Mouse (Mus musculus): ENCODE measurements around the gene Calhm2. TPM values are rescaled to one million over a fixed set of nuclear protein-coding genes. Genes with fewer than 3 reads are reported as not detected.
"Not testable (repeated sequence)": the region's sequence is repeated elsewhere in the genome, so short reads cannot be mapped to it uniquely, and the experiment has no call there.

Gene Calhm2
- polyA plus RNA-seq, 1 experiment from 2014 or later, result 0.42 TPM

DNA sequence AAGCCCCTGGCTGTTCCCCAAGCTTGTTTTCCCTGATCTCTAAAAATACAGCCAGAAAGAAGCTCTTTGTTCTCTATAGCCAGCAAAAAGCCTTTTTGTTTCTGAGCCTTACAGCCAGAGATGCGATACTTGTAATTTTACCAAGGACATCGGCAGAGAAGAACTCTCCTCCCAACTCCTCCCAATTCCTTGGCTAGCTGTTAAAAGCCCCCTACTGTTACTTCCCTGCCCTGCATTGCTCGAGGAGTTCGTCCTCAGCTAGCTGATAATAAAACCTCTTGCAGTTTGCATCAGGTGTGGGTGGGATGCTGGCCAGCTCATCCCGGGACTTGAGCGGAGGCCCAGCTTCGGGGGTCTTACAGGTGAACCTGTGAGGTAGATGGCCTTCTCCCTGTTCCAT lies 1.5 kb upstream of the Calhm2 start:
- DNase-seq (ENCODE audit: low spot score); H3K36me3 ChIP-seq (ENCODE audit: control insufficient read depth, insufficient read depth, low read length); ATAC-seq (ENCODE audit: low FRiP score); H3K4me2 ChIP-seq (replicated peaks; ENCODE audit: low read depth, low read length); H3K27me3 ChIP-seq (ENCODE audit: control insufficient read depth, insufficient read depth, low read length); H3K9ac ChIP-seq (ENCODE audit: low read depth, low read length); H3K4me3 ChIP-seq (ENCODE audit: low read depth, low read length); H3K9me3 ChIP-seq (ENCODE audit: control insufficient read depth, low read length); H3K27ac ChIP-seq (ENCODE audit: low read depth, low read length); H3K4me1 ChIP-seq (replicated peaks; ENCODE audit: control insufficient read depth, insufficient read depth, low read length): not testable (repeated sequence)
- 38% methylated on average over 7 of the region's 7 CpGs for WGBS

- WGBS, result 59% methylated on average over 6 of the region's 6 CpGs
- DNase-seq (ENCODE audit: low spot score), result no peak
- no peak overlapping the region; the same call in 1 of the 2 replicates for H3K9ac ChIP-seq (ENCODE audit: low read depth, low read length)
- H3K4me2 ChIP-seq (replicated peaks; ENCODE audit: low read depth, low read length), result peak overlapping the region; percentile 35; the same call in 1 of the 2 replicates
- H3K4me3 ChIP-seq (ENCODE audit: low read depth, low read length), result 0 out of 2 replicates have a peak overlapping the region, but pooled peaks have one; percentile 18
- H3K4me1 ChIP-seq (replicated peaks; ENCODE audit: control insufficient read depth, insufficient read depth, low read length), result peaks cover 5% of the 10 kb centered on the region; the same call in 1 of the 2 replicates
- H3K27ac ChIP-seq (ENCODE audit: low read depth, low read length), result no peak overlapping the region
- H3K27me3 ChIP-seq (ENCODE audit: control insufficient read depth, insufficient read depth, low read length), result no peaks in the 10 kb centered on the region
- no peak for ATAC-seq (ENCODE audit: low FRiP score)
- H3K9me3 ChIP-seq (ENCODE audit: control insufficient read depth, low read length), result no peaks in the 10 kb centered on the region
- no peaks in the 10 kb centered on the region for H3K36me3 ChIP-seq (ENCODE audit: control insufficient read depth, insufficient read depth, low read length)
These were observed 978 bp downstream of the Calhm2 start for GRCm38 (mm10) chr19:47137051-47137581.

- Histone ChIP-seq H3K27ac (ENCODE audit: low read depth, low read length) (no peak overlapping the region), H3K27me3 (ENCODE audit: control insufficient read depth, insufficient read depth, low read length) (no peaks in the 10 kb centered on the region)
- no peak for ATAC-seq (ENCODE audit: low FRiP score)
These were observed 1.9 kb downstream of the Calhm2 start for GRCm38 (mm10) chr19:47136170-47136569.

DNA sequence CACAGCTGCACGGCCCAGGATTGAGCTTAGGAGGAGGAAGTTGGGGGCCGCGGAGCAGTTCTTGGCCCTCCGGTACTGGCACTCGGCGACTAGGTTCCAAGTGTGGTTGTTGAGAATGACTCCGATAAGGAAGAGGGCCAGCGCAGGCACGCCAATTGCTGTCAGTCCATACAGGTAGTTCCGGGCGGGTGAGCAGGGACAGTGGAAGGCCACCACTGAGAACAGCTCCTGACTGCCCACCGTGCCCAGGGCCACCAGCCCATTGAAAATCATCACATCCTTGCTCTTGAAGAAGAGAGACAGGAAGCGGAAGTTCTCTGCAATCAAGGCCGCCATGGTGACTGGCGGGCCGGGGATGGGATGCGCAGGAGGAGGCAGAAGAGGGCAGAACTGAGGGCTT lies 2.5 kb downstream of the Calhm2 start:
- no peak overlapping the region for H3K27ac ChIP-seq (ENCODE audit: low read depth, low read length)
- 90% methylated on average over 17 of the region's 17 CpGs for WGBS
- no peaks in the 10 kb centered on the region for H3K27me3 ChIP-seq (ENCODE audit: control insufficient read depth, insufficient read depth, low read length)
- H3K4me2 ChIP-seq (replicated peaks; ENCODE audit: low read depth, low read length), result no peak overlapping the region
- DNase-seq (ENCODE audit: low spot score) (no peak), ATAC-seq (ENCODE audit: low FRiP score) (no peak)
- no peak overlapping the region for H3K4me3 ChIP-seq (ENCODE audit: low read depth, low read length)
- H3K4me1 ChIP-seq (replicated peaks; ENCODE audit: control insufficient read depth, insufficient read depth, low read length), result peaks cover 5% of the 10 kb centered on the region; the same call in 1 of the 2 replicates
- H3K9me3 ChIP-seq (ENCODE audit: control insufficient read depth, low read length), result no peaks in the 10 kb centered on the region
- no peak overlapping the region for H3K9ac ChIP-seq (ENCODE audit: low read depth, low read length)
- peaks cover 7% of the 10 kb centered on the region; the same call in 1 of the 2 replicates for H3K36me3 ChIP-seq (ENCODE audit: control insufficient read depth, insufficient read depth, low read length)

More at GRCm38 (mm10) chr19:47136170-47136569, 1.9 kb downstream of the Calhm2 start:
- Histone ChIP-seq H3K9me3 (ENCODE audit: control insufficient read depth, low read length) (no peaks in the 10 kb centered on the region), H3K36me3 (ENCODE audit: control insufficient read depth, insufficient read depth, low read length) (peaks cover 3% of the 10 kb centered on the region; the same call in 1 of the 2 replicates), H3K9ac (ENCODE audit: low read depth, low read length) (no peak overlapping the region), H3K4me1 (replicated peaks; ENCODE audit: control insufficient read depth, insufficient read depth, low read length) (peaks cover 5% of the 10 kb centered on the region; the same call in 1 of the 2 replicates), H3K4me3 (ENCODE audit: low read depth, low read length) (no peak overlapping the region), H3K4me2 (replicated peaks; ENCODE audit: low read depth, low read length) (no peak overlapping the region)
- 87% methylated on average over 5 of the region's 5 CpGs for WGBS
- no peak for DNase-seq (ENCODE audit: low spot score)

- 91% methylated on average over 7 of the region's 7 CpGs for WGBS
- no peak overlapping the region for H3K27ac ChIP-seq (ENCODE audit: low read depth, low read length)
- no peak overlapping the region for H3K4me3 ChIP-seq (ENCODE audit: low read depth, low read length)
- ATAC-seq (ENCODE audit: low FRiP score) (no peak), DNase-seq (ENCODE audit: low spot score) (no peak)
- peaks cover 5% of the 10 kb centered on the region; the same call in 1 of the 2 replicates for H3K4me1 ChIP-seq (replicated peaks; ENCODE audit: control insufficient read depth, insufficient read depth, low read length)
- H3K9ac ChIP-seq (ENCODE audit: low read depth, low read length), result no peak overlapping the region
- peaks cover 15% of the 10 kb centered on the region for H3K36me3 ChIP-seq (ENCODE audit: control insufficient read depth, insufficient read depth, low read length)
- H3K27me3 ChIP-seq (ENCODE audit: control insufficient read depth, insufficient read depth, low read length), result no peaks in the 10 kb centered on the region
- H3K4me2 ChIP-seq (replicated peaks; ENCODE audit: low read depth, low read length), result no peak overlapping the region
- H3K9me3 ChIP-seq (ENCODE audit: control insufficient read depth, low read length), result no peaks in the 10 kb centered on the region
These were observed 4.9 kb downstream of the Calhm2 start for GRCm38 (mm10) chr19:47133161-47133560.

DNA sequence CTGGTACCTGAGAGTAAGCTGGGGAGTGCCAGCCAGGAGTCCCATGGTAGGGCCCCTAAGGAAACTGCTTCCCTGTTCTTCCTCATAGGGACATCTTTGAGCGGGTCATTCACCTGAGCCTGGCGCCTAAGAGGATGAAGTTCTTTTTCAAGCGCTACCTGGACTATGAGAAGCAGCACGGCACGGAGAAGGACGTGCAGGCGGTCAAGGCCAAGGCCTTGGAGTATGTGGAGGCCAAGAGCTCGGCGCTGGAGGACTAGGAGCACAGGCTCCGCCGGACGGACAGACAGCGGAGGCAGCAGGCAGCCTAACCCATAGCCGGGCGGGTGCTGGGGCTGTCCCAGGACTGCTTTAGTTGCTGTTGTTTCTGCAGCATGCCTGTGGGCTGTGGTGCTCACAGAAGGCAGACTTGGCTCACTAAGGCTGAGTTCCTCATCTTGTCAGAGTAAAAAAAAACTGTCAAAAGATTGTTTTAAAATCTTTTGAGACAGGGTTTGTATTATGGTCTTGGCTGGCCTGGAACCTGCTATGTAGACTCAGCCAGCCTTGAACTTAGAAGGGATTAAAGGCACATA lies 7.5 kb downstream of the Calhm2 start:
- Histone ChIP-seq H3K9me3 (ENCODE audit: control insufficient read depth, low read length) (no peaks in the 10 kb centered on the region), H3K4me3 (ENCODE audit: low read depth, low read length) (no peak overlapping the region), H3K27me3 (ENCODE audit: control insufficient read depth, insufficient read depth, low read length) (no peaks in the 10 kb centered on the region), H3K27ac (ENCODE audit: low read depth, low read length) (no peak overlapping the region), H3K4me2 (replicated peaks; ENCODE audit: low read depth, low read length) (no peak overlapping the region), H3K9ac (ENCODE audit: low read depth, low read length) (no peak overlapping the region), H3K36me3 (ENCODE audit: control insufficient read depth, insufficient read depth, low read length) (peaks cover 23% of the 10 kb centered on the region), H3K4me1 (replicated peaks; ENCODE audit: control insufficient read depth, insufficient read depth, low read length) (no peaks in the 10 kb centered on the region)
- ATAC-seq (ENCODE audit: low FRiP score), result no peak
- DNase-seq (ENCODE audit: low spot score), result no peak
- WGBS, result 96% methylated on average over 15 of the region's 15 CpGs

- Histone ChIP-seq H3K4me1 (replicated peaks; ENCODE audit: control insufficient read depth, insufficient read depth, low read length) (no peaks in the 10 kb centered on the region), H3K9me3 (ENCODE audit: control insufficient read depth, low read length) (no peaks in the 10 kb centered on the region), H3K36me3 (ENCODE audit: control insufficient read depth, insufficient read depth, low read length) (peaks cover 23% of the 10 kb centered on the region), H3K9ac (ENCODE audit: low read depth, low read length) (no peak overlapping the region), H3K27me3 (ENCODE audit: control insufficient read depth, insufficient read depth, low read length) (no peaks in the 10 kb centered on the region), H3K4me3 (ENCODE audit: low read depth, low read length) (no peak overlapping the region), H3K27ac (ENCODE audit: low read depth, low read length) (no peak overlapping the region), H3K4me2 (replicated peaks; ENCODE audit: low read depth, low read length) (no peak overlapping the region)
- ATAC-seq (ENCODE audit: low FRiP score) (no peak), DNase-seq (ENCODE audit: low spot score) (no peak)
- WGBS, result 93% methylated on average over 11 of the region's 11 CpGs
These were observed 9.3 kb downstream of the Calhm2 start for GRCm38 (mm10) chr19:47128835-47129234.

- no peak overlapping the region for H3K27ac ChIP-seq (ENCODE audit: low read depth, low read length)
- 94% methylated on average over 10 of the region's 10 CpGs for WGBS
- H3K4me2 ChIP-seq (replicated peaks; ENCODE audit: low read depth, low read length), result no peak overlapping the region
- no peak overlapping the region for H3K9ac ChIP-seq (ENCODE audit: low read depth, low read length)
- H3K36me3 ChIP-seq (ENCODE audit: control insufficient read depth, insufficient read depth, low read length), result peaks cover 23% of the 10 kb centered on the region
- ATAC-seq (ENCODE audit: low FRiP score) (no peak), DNase-seq (ENCODE audit: low spot score) (no peak)
- no peaks in the 10 kb centered on the region for H3K27me3 ChIP-seq (ENCODE audit: control insufficient read depth, insufficient read depth, low read length)
- H3K4me1 ChIP-seq (replicated peaks; ENCODE audit: control insufficient read depth, insufficient read depth, low read length), result no peaks in the 10 kb centered on the region
- no peaks in the 10 kb centered on the region for H3K9me3 ChIP-seq (ENCODE audit: control insufficient read depth, low read length)
- no peak overlapping the region for H3K4me3 ChIP-seq (ENCODE audit: low read depth, low read length)
These were observed 9.9 kb downstream of the Calhm2 start for GRCm38 (mm10) chr19:47128164-47128563.

DNA sequence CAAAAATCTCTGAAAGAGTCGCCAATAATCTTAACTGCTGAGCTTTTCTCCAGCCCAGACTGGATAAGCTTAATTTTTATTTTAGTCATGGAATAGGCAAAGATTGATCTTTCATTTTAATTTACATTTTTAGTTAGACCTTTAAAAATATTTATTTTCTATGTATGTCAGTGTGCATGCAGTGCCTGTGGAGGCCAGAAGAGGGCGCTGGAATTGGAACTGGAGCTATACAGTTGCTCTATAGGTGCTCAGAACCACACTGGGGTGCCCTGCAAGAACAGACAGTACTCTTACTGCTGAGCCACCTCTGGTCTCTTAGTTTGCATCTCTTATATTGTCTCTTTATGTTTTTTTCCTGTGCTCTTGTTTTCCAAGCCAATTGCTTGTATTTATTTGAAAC lies 15.3 kb downstream of the Calhm2 start:
- H3K4me3 ChIP-seq (ENCODE audit: low read depth, low read length), result no peak overlapping the region
- H3K9me3 ChIP-seq (ENCODE audit: control insufficient read depth, low read length), result no peaks in the 10 kb centered on the region
- H3K36me3 ChIP-seq (ENCODE audit: control insufficient read depth, insufficient read depth, low read length), result 0 out of 2 replicates have a peak, but pooled peaks cover 7% of the 10 kb centered on the region
- DNase-seq (ENCODE audit: low spot score) (peak; percentile 68), ATAC-seq (ENCODE audit: low FRiP score) (no peak)
- no peak overlapping the region for H3K27ac ChIP-seq (ENCODE audit: low read depth, low read length)
- H3K4me1 ChIP-seq (replicated peaks; ENCODE audit: control insufficient read depth, insufficient read depth, low read length), result no peaks in the 10 kb centered on the region
- H3K4me2 ChIP-seq (replicated peaks; ENCODE audit: low read depth, low read length), result no peak overlapping the region
- no peaks in the 10 kb centered on the region for H3K27me3 ChIP-seq (ENCODE audit: control insufficient read depth, insufficient read depth, low read length)
- no peak overlapping the region for H3K9ac ChIP-seq (ENCODE audit: low read depth, low read length)
- WGBS, result 30% methylated on average over 2 of the region's 2 CpGs
